Mouse (Mus musculus): ENCODE data around the gene Gm6034. TPM values are rescaled to one million over a fixed set of nuclear protein-coding genes. Genes with fewer than 3 reads are reported as not detected.

Gene Gm6034
- total RNA-seq, 1 experiment, result 0.18 TPM

DNA sequence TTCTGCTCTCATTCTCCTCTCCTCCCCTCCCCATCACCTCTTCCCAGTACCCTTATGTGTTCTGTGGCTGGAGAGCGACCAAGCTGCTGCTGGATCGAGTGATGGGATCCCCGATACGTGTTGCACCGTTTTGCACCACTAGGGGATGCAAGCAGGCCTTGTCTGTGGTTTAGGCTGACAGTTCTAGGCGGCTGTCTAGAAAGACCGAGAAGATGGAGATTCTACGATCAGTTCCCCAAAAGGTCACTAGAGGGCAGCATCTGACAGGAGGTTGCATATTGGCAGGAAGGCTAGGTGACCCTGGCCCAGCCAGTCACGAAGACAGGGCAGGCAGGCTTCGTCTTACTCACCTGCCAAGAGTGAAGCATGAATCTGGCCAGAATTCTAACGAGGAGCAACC, 45.8 kb upstream of the Gm6034 start:
- no peaks in the 10 kb centered on the region for H3K36me3 ChIP-seq (ENCODE audit: control insufficient read depth, insufficient read depth, low read length, poor library complexity, severe bottlenecking)
- H3K4me3 ChIP-seq (ENCODE audit: insufficient read depth in 1 of 2, low read depth in 1 of 2, low read length in 2 of 2, poor library complexity in 1 of 2, severe bottlenecking in 1 of 2), result no peak overlapping the region
- peak; percentile 100 for DNase-seq (ENCODE audit: low read depth, low spot score)
- no peak overlapping the region for H3K27ac ChIP-seq (ENCODE audit: insufficient read depth, low read depth, low read length, poor library complexity, severe bottlenecking)
- H3K9me3 ChIP-seq (ENCODE audit: control insufficient read depth, insufficient read depth, low read depth, low read length), result no peaks in the 10 kb centered on the region
- TF ChIP-seq MAFK (IDR thresholded peaks at IDR 0.05; ENCODE audit: insufficient read depth, low read depth, low read length) (no peak), ZNF384 (IDR thresholded peaks at IDR 0.05; ENCODE audit: low read depth, low read length) (0 out of 2 replicates have a peak, but pooled peaks have one; percentile 42), HCFC1 (IDR thresholded peaks at IDR 0.05; ENCODE audit: borderline replicate concordance, insufficient read depth, low read length) (peak; percentile 61; the same call in 1 of the 2 replicates), ZC3H11A (IDR thresholded peaks at IDR 0.05; ENCODE audit: borderline replicate concordance, low read depth, low read length) (peak; percentile 68; the same call in 1 of the 2 replicates), CHD2 (IDR thresholded peaks at IDR 0.05; ENCODE audit: low read depth, low read length) (no peak)
- H3K9ac ChIP-seq (ENCODE audit: insufficient read depth, low read depth, low read length, poor library complexity, severe bottlenecking), result no peak overlapping the region
- in situ Hi-C loops (cut with MboI; ENCODE audit: low sequenced_read_pairs in 2 of 2, unreplicated experiment in 2 of 2), result loop anchor here (10.0 to 25.0 kb wide), 2 partner anchors 115 to 118 kb away; partner anchors contain the start of gene Gm19684 (in 1 of the 2)
- peaks cover 5 to 13% of the 10 kb centered on the region in 2 experiments for H3K4me1 ChIP-seq (ENCODE audit: control insufficient read depth in 2 of 2, insufficient read depth in 2 of 2, low read length in 2 of 2, poor library complexity in 1 of 2)

DNA sequence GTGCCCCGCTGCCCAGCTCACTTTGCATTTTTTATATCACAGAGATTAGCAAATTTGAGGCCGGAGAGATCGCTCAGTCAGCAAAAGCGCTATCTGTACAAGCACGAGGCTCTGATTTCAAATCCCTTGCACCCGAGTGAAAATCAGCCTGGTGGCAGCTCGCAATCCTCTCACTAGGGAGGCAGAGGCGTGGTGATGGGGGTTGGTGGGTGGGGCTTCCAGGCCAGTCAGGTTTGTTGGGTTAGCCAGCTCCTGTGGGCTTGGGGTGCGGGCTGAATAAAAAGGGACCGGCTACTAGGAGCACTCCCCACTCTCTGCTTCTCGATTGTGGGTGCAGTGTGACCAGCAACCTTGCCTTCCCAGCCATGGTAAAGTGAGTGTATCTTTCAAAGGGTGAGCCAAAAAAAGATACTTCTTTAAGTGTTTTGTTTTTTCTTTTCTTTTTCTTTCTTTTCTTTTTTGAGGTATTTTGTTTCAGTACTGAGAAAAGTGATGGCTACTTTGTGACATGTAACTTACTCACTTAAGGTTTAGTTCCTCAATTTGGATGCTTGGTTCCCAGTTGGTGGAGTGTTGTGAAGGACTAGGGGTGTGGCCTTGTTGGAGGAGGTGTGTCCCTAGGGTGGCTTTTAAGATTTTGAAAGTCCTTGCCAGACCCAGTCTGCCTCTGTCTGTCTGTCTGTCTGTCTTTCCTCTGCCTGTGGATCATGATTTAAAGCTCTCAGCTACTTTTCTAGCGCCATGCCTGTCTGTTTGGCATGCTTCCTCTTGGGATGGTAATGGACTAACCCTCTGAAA, 44.8 kb upstream of the Gm6034 start:
- H3K4me3 ChIP-seq (ENCODE audit: insufficient read depth in 1 of 2, low read depth in 1 of 2, low read length in 2 of 2, poor library complexity in 1 of 2, severe bottlenecking in 1 of 2), result peak overlapping the region in 1 of 2 experiments; percentile 28; a peak in 1 of 4 replicates
- no peaks in the 10 kb centered on the region for H3K9me3 ChIP-seq (ENCODE audit: control insufficient read depth, insufficient read depth, low read depth, low read length)
- in situ Hi-C loops (cut with MboI; ENCODE audit: low sequenced_read_pairs in 2 of 2, unreplicated experiment in 2 of 2), result loop anchor here (10.0 to 25.0 kb wide), 2 partner anchors 114 to 117 kb away; partner anchors contain the start of gene Gm19684 (in 1 of the 2)
- TF ChIP-seq MAFK (IDR thresholded peaks at IDR 0.05; ENCODE audit: insufficient read depth, low read depth, low read length), result no peak
- TF ChIP-seq ZC3H11A (IDR thresholded peaks at IDR 0.05; ENCODE audit: borderline replicate concordance, low read depth, low read length), result no peak
- peaks cover 5 to 12% of the 10 kb centered on the region in 2 experiments for H3K4me1 ChIP-seq (ENCODE audit: control insufficient read depth in 2 of 2, insufficient read depth in 2 of 2, low read length in 2 of 2, poor library complexity in 1 of 2)
- no peak overlapping the region for H3K9ac ChIP-seq (ENCODE audit: insufficient read depth, low read depth, low read length, poor library complexity, severe bottlenecking)
- DNase-seq (ENCODE audit: low read depth, low spot score), result no peak
- H3K36me3 ChIP-seq (ENCODE audit: control insufficient read depth, insufficient read depth, low read length, poor library complexity, severe bottlenecking), result no peaks in the 10 kb centered on the region
- no peak overlapping the region for H3K27ac ChIP-seq (ENCODE audit: insufficient read depth, low read depth, low read length, poor library complexity, severe bottlenecking)

DNA sequence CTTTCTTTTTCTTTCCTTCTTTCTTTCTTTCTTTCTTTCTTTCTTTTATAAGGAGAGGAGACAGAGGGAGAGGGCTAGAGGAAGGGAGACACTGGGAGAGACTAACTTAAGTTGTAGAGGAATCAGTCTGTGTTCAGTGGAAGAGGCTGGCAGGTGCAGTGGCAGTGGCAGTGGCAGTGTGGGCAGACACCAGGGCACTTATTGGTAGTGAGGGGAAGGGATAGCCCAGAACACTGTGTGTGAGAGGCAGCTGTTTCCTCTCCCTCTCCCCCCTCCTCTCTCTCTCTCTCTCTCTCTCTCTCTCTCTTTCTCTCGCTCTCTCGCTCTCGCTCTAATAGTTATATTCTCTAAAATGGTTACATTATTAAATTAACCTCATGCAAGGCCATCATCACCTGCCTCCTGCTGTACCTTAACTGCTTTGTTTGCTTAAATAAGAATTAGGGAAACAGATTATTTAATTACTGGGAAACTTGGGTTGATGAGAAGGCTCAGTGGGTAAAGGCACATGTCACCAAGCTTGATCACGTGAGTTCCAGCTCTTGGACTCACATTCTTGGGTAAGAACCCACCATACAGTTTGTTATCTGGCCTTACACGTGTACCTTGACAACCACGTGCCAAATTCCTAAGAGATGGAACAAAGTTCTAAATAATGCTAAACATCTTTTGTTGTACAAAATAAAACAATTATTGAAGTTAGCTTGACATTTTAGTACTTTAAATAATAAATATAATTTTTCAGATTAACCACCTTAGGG, 44.0 kb upstream of the Gm6034 start:
- Histone ChIP-seq H3K36me3 (ENCODE audit: control insufficient read depth, insufficient read depth, low read length, poor library complexity, severe bottlenecking) (no peaks in the 10 kb centered on the region), H3K4me3 (ENCODE audit: insufficient read depth in 1 of 2, low read depth in 1 of 2, low read length in 2 of 2, poor library complexity in 1 of 2, severe bottlenecking in 1 of 2) (no peak overlapping the region), H3K9me3 (ENCODE audit: control insufficient read depth, insufficient read depth, low read depth, low read length) (no peaks in the 10 kb centered on the region), H3K9ac (ENCODE audit: insufficient read depth, low read depth, low read length, poor library complexity, severe bottlenecking) (no peak overlapping the region), H3K27ac (ENCODE audit: insufficient read depth, low read depth, low read length, poor library complexity, severe bottlenecking) (no peak overlapping the region), H3K4me1 (ENCODE audit: control insufficient read depth in 2 of 2, insufficient read depth in 2 of 2, low read length in 2 of 2, poor library complexity in 1 of 2) (peaks cover 5 to 14% of the 10 kb centered on the region in 2 experiments)
- in situ Hi-C loops (cut with MboI; ENCODE audit: low sequenced_read_pairs in 2 of 2, unreplicated experiment in 2 of 2), result loop anchor here (10.0 to 25.0 kb wide), 2 partner anchors 114 to 116 kb away; partner anchors contain the start of gene Gm19684 (in 1 of the 2)
- no peak for TF ChIP-seq CHD2 (IDR thresholded peaks at IDR 0.05; ENCODE audit: low read depth, low read length)
- no peak for TF ChIP-seq ZNF384 (IDR thresholded peaks at IDR 0.05; ENCODE audit: low read depth, low read length)
- TF ChIP-seq MAFK (IDR thresholded peaks at IDR 0.05; ENCODE audit: insufficient read depth, low read depth, low read length), result no peak
- TF ChIP-seq HCFC1 (IDR thresholded peaks at IDR 0.05; ENCODE audit: borderline replicate concordance, insufficient read depth, low read length), result no peak
- no peak for TF ChIP-seq ZC3H11A (IDR thresholded peaks at IDR 0.05; ENCODE audit: borderline replicate concordance, low read depth, low read length)
- no peak for DNase-seq (ENCODE audit: low read depth, low spot score)

DNA sequence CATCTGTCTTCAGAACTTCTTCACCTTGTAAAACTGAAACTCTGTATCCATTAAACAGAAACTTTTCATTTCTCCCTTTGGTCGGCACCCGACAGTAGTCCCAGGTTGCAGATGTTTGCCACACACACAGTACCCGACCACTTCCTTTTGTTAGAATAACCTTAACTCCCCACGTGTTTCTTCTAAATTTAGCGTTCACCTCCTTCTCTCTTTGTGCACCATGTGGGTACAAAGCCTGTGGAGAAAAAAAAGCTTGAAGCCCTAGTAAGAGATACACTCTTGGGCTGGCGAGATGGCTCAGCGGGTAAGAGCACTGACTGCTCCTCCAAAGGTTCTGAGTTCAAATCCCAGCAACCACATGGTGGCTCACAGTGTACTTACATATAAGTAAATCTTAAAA, 43.4 kb upstream of the Gm6034 start:
- H3K9ac ChIP-seq (ENCODE audit: insufficient read depth, low read depth, low read length, poor library complexity, severe bottlenecking), result no peak overlapping the region
- H3K36me3 ChIP-seq (ENCODE audit: control insufficient read depth, insufficient read depth, low read length, poor library complexity, severe bottlenecking), result no peaks in the 10 kb centered on the region
- DNase-seq (ENCODE audit: low read depth, low spot score), result no peak
- peaks cover 5 to 14% of the 10 kb centered on the region in 2 experiments for H3K4me1 ChIP-seq (ENCODE audit: control insufficient read depth in 2 of 2, insufficient read depth in 2 of 2, low read length in 2 of 2, poor library complexity in 1 of 2)
- TF ChIP-seq CHD2 (IDR thresholded peaks at IDR 0.05; ENCODE audit: low read depth, low read length), result no peak
- TF ChIP-seq MAFK (IDR thresholded peaks at IDR 0.05; ENCODE audit: insufficient read depth, low read depth, low read length), result no peak
- TF ChIP-seq ZNF384 (IDR thresholded peaks at IDR 0.05; ENCODE audit: low read depth, low read length), result no peak
- TF ChIP-seq ZC3H11A (IDR thresholded peaks at IDR 0.05; ENCODE audit: borderline replicate concordance, low read depth, low read length), result no peak
- no peak for TF ChIP-seq HCFC1 (IDR thresholded peaks at IDR 0.05; ENCODE audit: borderline replicate concordance, insufficient read depth, low read length)
- H3K27ac ChIP-seq (ENCODE audit: insufficient read depth, low read depth, low read length, poor library complexity, severe bottlenecking), result no peak overlapping the region
- in situ Hi-C loops (cut with MboI; ENCODE audit: low sequenced_read_pairs in 2 of 2, unreplicated experiment in 2 of 2), result loop anchor here (10.0 to 25.0 kb wide), 2 partner anchors 113 to 115 kb away; partner anchors contain the start of gene Gm19684 (in 1 of the 2)
- no peak overlapping the region for H3K4me3 ChIP-seq (ENCODE audit: insufficient read depth in 1 of 2, low read depth in 1 of 2, low read length in 2 of 2, poor library complexity in 1 of 2, severe bottlenecking in 1 of 2)
- no peaks in the 10 kb centered on the region for H3K9me3 ChIP-seq (ENCODE audit: control insufficient read depth, insufficient read depth, low read depth, low read length)
